Mouse (Mus musculus): ENCODE results near the gene Gm36028.

DNA sequence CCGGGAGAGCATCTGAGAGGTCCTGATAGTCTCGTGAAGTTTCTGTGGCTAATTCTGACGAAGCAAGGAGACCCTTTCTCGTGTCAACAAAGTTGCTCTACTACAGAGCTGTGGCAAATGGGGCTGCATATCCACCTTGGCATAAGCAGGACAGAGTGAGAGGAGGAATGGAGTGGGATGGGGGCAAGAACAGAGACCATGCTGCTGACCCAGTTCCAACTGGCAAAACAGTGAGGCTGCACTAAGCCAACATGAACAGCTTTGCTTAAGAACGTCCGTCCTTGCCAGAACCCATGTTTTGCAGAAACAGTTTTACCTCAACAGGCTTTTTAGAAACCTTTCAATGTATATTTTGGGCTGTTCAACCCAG is 51.3 kb downstream of the Gm36028 start:
- no peak for TF ChIP-seq POLR2A (IDR thresholded peaks at IDR 0.05; ENCODE audit: insufficient read length, low read depth)
- TF ChIP-seq E2F4 (IDR thresholded peaks at IDR 0.05; ENCODE audit: insufficient read depth) = no peak
- TF ChIP-seq MAX (IDR thresholded peaks at IDR 0.05; ENCODE audit: low read depth) = no peak
- TF ChIP-seq TCF12 (IDR thresholded peaks at IDR 0.05; ENCODE audit: insufficient read depth, poor library complexity, severe bottlenecking) = no peak
- no peak for TF ChIP-seq POLR2AphosphoS2 (IDR thresholded peaks at IDR 0.05; ENCODE audit: insufficient read length, low read depth)
- no peak for TF ChIP-seq CEBPB (IDR thresholded peaks at IDR 0.05; ENCODE audit: insufficient read depth, poor library complexity, severe bottlenecking)
- no peak for TF ChIP-seq USF1 (IDR thresholded peaks at IDR 0.05; ENCODE audit: low read depth)
- TF ChIP-seq MYOG (IDR thresholded peaks at IDR 0.05; ENCODE audit: control insufficient read depth in 1 of 3, insufficient read depth in 1 of 3, insufficient read length in 2 of 3, low read depth in 2 of 3) = no peak
- TF ChIP-seq REST (IDR thresholded peaks at IDR 0.05; ENCODE audit: insufficient read depth, insufficient read length) = no peak
- no peak for TF ChIP-seq MYOD1 (IDR thresholded peaks at IDR 0.05; ENCODE audit: control insufficient read depth in 1 of 3, insufficient read length in 2 of 3, low read depth in 2 of 3)
